Mouse (Mus musculus): Measurements from ENCODE around the gene Gm14418. TPM values are rescaled to one million over a fixed set of nuclear protein-coding genes. Genes with fewer than 3 reads are reported as not detected.
"Not testable (repeated sequence)": the region's sequence is repeated elsewhere in the genome, so short reads cannot be mapped to it uniquely, and the experiment has no call there.

Gm14418 gene
- polyA plus RNA-seq (2015; fragmentation: Nextera tagmentation; extraction: Ambion mirVana), result 3.3 and 4.0 TPM in 2 replicates

GRCm38 (mm10) chr2:177398096-177398495 lies at the start of gene Gm14418:
Gm14418 (minus strand) TSS chr2:177398320.
- DNase-seq (ENCODE audit: low spot score), result not testable (repeated sequence)

Other genes with a start within 250 kb of the Gm14418 start
- gene Gm14410, start 191.9 kb downstream of the Gm14418 start, polyA plus RNA-seq (2015; fragmentation: Nextera tagmentation; extraction: Ambion mirVana), result 18.6 and 21.5 TPM in 2 replicates
- not detected in 2 replicates for gene Gm14409, start 131.3 kb downstream of the Gm14418 start, polyA plus RNA-seq (2015; fragmentation: Nextera tagmentation; extraction: Ambion mirVana)
- 0.10 and 0.14 TPM in 2 replicates for gene Gm14412, start 74.0 kb downstream of the Gm14418 start, polyA plus RNA-seq (2015; fragmentation: Nextera tagmentation; extraction: Ambion mirVana)
- 3.7 and 4.9 TPM in 2 replicates for gene Zfp970, start 66.4 kb upstream of the Gm14418 start, polyA plus RNA-seq (2015; fragmentation: Nextera tagmentation; extraction: Ambion mirVana)
- gene Gm14403, start 99.9 kb upstream of the Gm14418 start, polyA plus RNA-seq (2015; fragmentation: Nextera tagmentation; extraction: Ambion mirVana), result 1.4 and 1.5 TPM in 2 replicates
- gene Gm14406, start 179.9 kb upstream of the Gm14418 start, polyA plus RNA-seq (2015; fragmentation: Nextera tagmentation; extraction: Ambion mirVana), result not detected in 2 replicates